Mouse (Mus musculus) hindbrain, postnatal 0 days (tissue): ENCODE measurements around the gene Mex3d. TPM values are rescaled to one million over a fixed set of nuclear protein-coding genes. Genes with fewer than 3 reads are reported as not detected.
A peak's percentile ranks its signal among the peaks of the same experiment; 100 is the strongest.

Experiments
- ATAC-seq: fragments of 200-750 bp; cut with Nextera tagmentation; 2 replicates; pipeline ENCODE4 v1.8.0; 2017; ENCODE audit warnings: mild to moderate bottlenecking, moderate TSS enrichment, moderate library complexity
- DNase-seq: peaks from one replicate; pipeline ENCODE4 v3.0.0-alpha.2; 2015; ENCODE audit warnings: low spot score
- H3K27ac ChIP-seq: fragments of 300-500 bp; sonication (generic); 2 replicates; pipeline ENCODE4 v1.5.1; 2014; ENCODE audit warnings: mild to moderate bottlenecking
- H3K27me3 ChIP-seq: fragments of 300-500 bp; sonication (generic); 2 replicates; pipeline ENCODE4 v1.6.1; 2014; ENCODE audit warnings: low read length, mixed read lengths; ENCODE audit not compliant: insufficient read depth
- H3K36me3 ChIP-seq: fragments of 300-500 bp; sonication (generic); 2 replicates; pipeline ENCODE4 v1.6.1; 2014; ENCODE audit warnings: low read length, mixed read lengths; ENCODE audit not compliant: insufficient read depth
- H3K4me1 ChIP-seq: fragments of 300-500 bp; sonication (generic); 2 replicates; pipeline ENCODE4 v1.6.1; 2014; ENCODE audit warnings: antibody characterized with exemption, low read length, mixed read lengths; ENCODE audit not compliant: insufficient read depth
- H3K4me2 ChIP-seq: fragments of 300-500 bp; sonication (generic); 2 replicates; pipeline ENCODE4 v1.6.1; 2014; ENCODE audit warnings: low read depth, mild to moderate bottlenecking, low read length, moderate library complexity, mixed read lengths
- H3K4me3 ChIP-seq: fragments of 300-500 bp; sonication (generic); 2 replicates; pipeline ENCODE4 v1.5.1; 2014; ENCODE audit warnings: low read length
- H3K9ac ChIP-seq: fragments of 300-500 bp; sonication (generic); replicated peaks from 2 replicates; pipeline ENCODE4 v1.6.1; 2014; ENCODE audit warnings: mild to moderate bottlenecking, low read length, moderate library complexity, mixed read lengths
- H3K9me3 ChIP-seq: fragments of 300-500 bp; sonication (generic); 2 replicates; pipeline ENCODE4 v1.6.1; 2016; ENCODE audit warnings: low read length, mixed read lengths
- CTCF ChIP-seq: IDR thresholded peaks from 2 replicates; pipeline ENCODE4 v1.5.1; 2016; ENCODE audit warnings: antibody characterized with exemption, control low read depth, low read depth
- WGBS: fragments of 180-500 bp; shearing (Covaris S2); extraction: QIAGEN DNeasy Blood & Tissue Kit; methylation state at CpG from one replicate; pipeline ENCODE4 v1.1.7; 2014; 5-methylcytosine and 5-hydroxymethylcytosine counted together
- polyA plus RNA-seq: library from polyadenylated mRNA; unstranded; fragments of >200 nt; fragmentation: Nextera tagmentation; extraction: Ambion mirVana; gene quantifications from 2 replicates; pipeline ENCODE4 v1.2.1, GENCODE M21; 2015
- total RNA-seq: library from RNA; depleted of rRNA; stranded (reverse); fragments of >200 nt; gene quantifications from 2 replicates; pipeline ENCODE4 v1.2.3, GENCODE M21; 2014

The Mex3d gene
- total and polyA plus RNA-seq, 2 experiments from 2014 or later: 14.2 to 129 TPM

- peak overlapping the region; percentile 99 for H3K27ac ChIP-seq
- 32% methylated on average over 8 of the region's 8 CpGs for WGBS
- H3K9ac ChIP-seq: peak overlapping the region; percentile 87; the same call in 1 of the 2 replicates
- ATAC-seq (no peak), DNase-seq (no peak)
- H3K36me3 ChIP-seq: peaks cover 29% of the 10 kb centered on the region; the same call in 1 of the 2 replicates
- no peaks in the 10 kb centered on the region for H3K9me3 ChIP-seq
- no peak for TF ChIP-seq CTCF
- H3K4me2 ChIP-seq: peak overlapping the region; percentile 78
- H3K27me3 ChIP-seq: no peaks in the 10 kb centered on the region
- H3K4me1 ChIP-seq: 0 out of 2 replicates have a peak, but pooled peaks cover 13% of the 10 kb centered on the region
- peak overlapping the region; percentile 65 for H3K4me3 ChIP-seq
These were observed 10.2 kb upstream of the Mex3d start for GRCm38 (mm10) chr10:80397524-80398173.

DNA sequence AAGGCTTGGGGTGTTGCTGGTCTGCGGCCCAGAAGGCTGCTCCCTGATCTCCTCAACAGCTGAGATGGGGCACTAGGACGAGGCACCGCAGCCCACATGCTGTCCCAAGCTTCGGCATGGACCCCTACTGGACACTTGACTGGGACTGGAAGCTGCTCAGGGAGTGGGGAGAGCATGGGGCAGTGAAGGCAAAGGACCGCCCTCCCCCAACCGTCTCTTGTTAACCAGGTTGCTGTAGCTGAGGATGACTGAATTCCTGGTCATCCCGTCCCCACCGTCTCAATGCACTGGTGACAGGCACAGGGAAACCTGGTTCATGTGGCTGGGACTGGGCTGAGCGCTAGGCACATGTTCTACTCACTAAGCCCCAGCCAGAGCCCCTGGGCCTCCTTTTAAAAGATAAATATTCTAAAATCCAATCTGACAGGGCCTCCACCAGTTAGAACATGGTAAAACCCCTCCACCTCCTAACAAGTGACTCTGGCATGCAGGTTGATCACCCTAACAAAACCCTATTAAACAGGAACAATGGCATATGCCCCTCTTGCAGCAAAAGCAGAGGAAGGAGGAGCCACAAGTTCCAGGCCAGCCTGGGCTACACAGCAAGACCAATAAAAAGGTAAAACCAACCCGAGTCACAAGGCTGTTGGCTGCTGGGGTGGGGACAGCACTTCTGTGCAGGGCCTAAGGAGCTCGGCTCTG lies 9.5 kb upstream of the Mex3d start:
- Histone ChIP-seq H3K9ac (peak overlapping the region; percentile 87; the same call in 1 of the 2 replicates), H3K4me3 (no peak overlapping the region)
- TF ChIP-seq CTCF: no peak

GRCm38 (mm10) chr10:80395025-80395627 lies 7.7 kb upstream of the Mex3d start:
- H3K27ac ChIP-seq: no peak overlapping the region
- no peak overlapping the region for H3K9ac ChIP-seq
- 94% methylated on average over 35 of the region's 35 CpGs for WGBS
- ATAC-seq (no peak), DNase-seq (no peak)
- peaks cover 38% of the 10 kb centered on the region; the same call in 1 of the 2 replicates for H3K36me3 ChIP-seq
- 0 out of 2 replicates have a peak, but pooled peaks cover 13% of the 10 kb centered on the region for H3K4me1 ChIP-seq
- H3K27me3 ChIP-seq: no peaks in the 10 kb centered on the region
- no peak overlapping the region for H3K4me2 ChIP-seq
- H3K4me3 ChIP-seq: no peak overlapping the region
- TF ChIP-seq CTCF: no peak
- no peaks in the 10 kb centered on the region for H3K9me3 ChIP-seq

More for the DNA sequence above, 9.5 kb upstream of the Mex3d start:
- Histone ChIP-seq H3K4me2 (peak overlapping the region; percentile 78), H3K36me3 (peaks cover 32% of the 10 kb centered on the region; the same call in 1 of the 2 replicates), H3K27ac (peak overlapping the region; percentile 99; the same call in 1 of the 2 replicates), H3K27me3 (no peaks in the 10 kb centered on the region), H3K4me1 (0 out of 2 replicates have a peak, but pooled peaks cover 13% of the 10 kb centered on the region), H3K9me3 (no peaks in the 10 kb centered on the region)
- ATAC-seq (no peak), DNase-seq (no peak)
- WGBS: 84% methylated on average over 11 of the region's 11 CpGs

GRCm38 (mm10) chr10:80392687-80393086 lies 5.2 kb upstream of the Mex3d start:
- Histone ChIP-seq H3K27me3 (no peaks in the 10 kb centered on the region), H3K9ac (no peak overlapping the region), H3K4me2 (no peak overlapping the region), H3K9me3 (no peaks in the 10 kb centered on the region), H3K27ac (no peak overlapping the region), H3K4me1 (peaks cover 15% of the 10 kb centered on the region; the same call in 1 of the 2 replicates), H3K4me3 (no peak overlapping the region), H3K36me3 (peaks cover 38% of the 10 kb centered on the region; the same call in 1 of the 2 replicates)
- ATAC-seq: no peak
- 94% methylated on average over 5 of the region's 5 CpGs for WGBS
- TF ChIP-seq CTCF: no peak
- no peak for DNase-seq

DNA sequence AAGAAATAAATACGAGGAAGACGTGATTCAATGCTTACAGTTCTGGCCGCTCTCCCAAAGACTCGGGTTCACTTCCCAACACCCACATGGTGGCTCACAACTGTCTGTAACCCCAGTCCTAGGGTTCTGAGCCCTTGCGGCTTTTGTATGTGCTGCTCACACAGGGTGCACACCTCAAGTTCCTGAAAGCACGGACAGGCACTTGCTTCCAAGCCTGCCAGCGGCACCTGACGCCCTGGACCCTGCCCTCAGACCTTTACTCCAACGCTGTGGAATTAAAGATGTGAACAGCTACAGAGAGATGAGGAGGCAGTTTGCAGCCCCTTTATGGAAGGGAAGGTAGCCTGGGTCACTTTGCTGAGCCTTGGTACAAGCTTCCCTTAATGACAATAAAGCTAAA lies 3.2 kb upstream of the Mex3d start:
- ATAC-seq: no peak
- no peak for TF ChIP-seq CTCF
- H3K27me3 ChIP-seq: no peaks in the 10 kb centered on the region
- H3K9ac ChIP-seq: no peak overlapping the region
- no peaks in the 10 kb centered on the region for H3K9me3 ChIP-seq
- 85% methylated on average over 9 of the region's 9 CpGs for WGBS
- H3K4me1 ChIP-seq: peaks cover 6% of the 10 kb centered on the region; the same call in 1 of the 2 replicates
- H3K4me2 ChIP-seq: no peak overlapping the region
- no peak overlapping the region for H3K27ac ChIP-seq
- H3K36me3 ChIP-seq: peaks cover 38% of the 10 kb centered on the region; the same call in 1 of the 2 replicates
- no peak for DNase-seq
- H3K4me3 ChIP-seq: no peak overlapping the region

GRCm38 (mm10) chr10:80389185-80389708 lies 1.8 kb upstream of the Mex3d start:
- TF ChIP-seq CTCF: no peak
- WGBS: 75% methylated on average over 4 of the region's 4 CpGs
- H3K27me3 ChIP-seq: no peaks in the 10 kb centered on the region
- peaks cover 13% of the 10 kb centered on the region for H3K4me1 ChIP-seq
- H3K4me2 ChIP-seq: no peak overlapping the region
- peaks cover 28% of the 10 kb centered on the region; the same call in 1 of the 2 replicates for H3K36me3 ChIP-seq
- H3K4me3 ChIP-seq: no peak overlapping the region
- H3K27ac ChIP-seq: no peak overlapping the region
- ATAC-seq: no peak
- H3K9me3 ChIP-seq: no peaks in the 10 kb centered on the region
- H3K9ac ChIP-seq: no peak overlapping the region
- no peak for DNase-seq
